Mouse (Mus musculus): ENCODE measurements around the gene Fau. TPM values are rescaled to one million over a fixed set of nuclear protein-coding genes. Genes with fewer than 3 reads are reported as not detected.
"Not testable (repeated sequence)": the region's sequence is repeated elsewhere in the genome, so short reads cannot be mapped to it uniquely, and the experiment has no call there.

Fau gene
- 100 to 1,000 TPM; 737 to 869 (median 805) TPM for total RNA-seq (2022)

DNA sequence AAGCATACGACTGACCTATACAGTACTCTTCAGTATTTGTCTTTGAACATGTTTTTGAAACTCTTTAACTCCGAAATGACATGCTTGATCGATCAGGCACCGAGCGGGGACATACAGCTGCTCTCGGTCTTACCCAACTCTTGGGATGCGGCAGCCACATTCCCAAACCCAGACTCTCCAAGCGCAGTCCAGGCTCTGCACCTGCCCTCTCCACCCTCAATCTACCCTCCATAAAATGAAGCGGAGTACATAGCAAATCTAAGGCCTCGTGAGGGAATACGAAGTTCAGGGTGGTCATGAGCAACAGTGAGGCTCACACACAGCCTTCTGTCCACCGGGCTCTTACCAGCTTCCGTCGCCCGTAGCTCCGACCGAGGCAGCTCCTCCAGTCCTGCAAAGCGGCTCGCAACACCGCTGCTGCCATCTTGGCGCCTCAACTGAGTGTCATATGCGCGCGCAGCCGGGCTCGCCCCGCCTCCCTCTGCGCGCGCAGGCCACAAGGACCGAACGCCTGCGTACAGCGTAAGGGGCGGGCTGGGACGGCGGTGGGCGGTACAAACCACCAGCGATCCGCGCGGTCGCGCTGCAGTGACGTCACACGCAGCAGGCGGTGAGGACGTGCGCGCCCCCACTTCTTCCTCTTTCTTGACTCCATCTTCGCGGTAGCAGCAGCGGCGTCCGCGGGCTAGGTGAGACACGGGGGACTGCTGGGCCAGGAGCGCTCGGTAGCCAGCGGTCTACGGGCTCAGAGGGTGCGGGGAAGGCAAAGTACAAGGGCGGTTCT, at the start of gene Fau, which contains the start of gene Mrpl49:
Fau (plus strand) TSS at position 532 of the 784 bp plus-strand sequence.
Mrpl49 (minus strand) TSS at position 473 of the 784 bp plus-strand sequence.
- peak; percentile 97 to 99 for DNase-seq (ENCODE audit: low spot score in 2 of 2)

DNA sequence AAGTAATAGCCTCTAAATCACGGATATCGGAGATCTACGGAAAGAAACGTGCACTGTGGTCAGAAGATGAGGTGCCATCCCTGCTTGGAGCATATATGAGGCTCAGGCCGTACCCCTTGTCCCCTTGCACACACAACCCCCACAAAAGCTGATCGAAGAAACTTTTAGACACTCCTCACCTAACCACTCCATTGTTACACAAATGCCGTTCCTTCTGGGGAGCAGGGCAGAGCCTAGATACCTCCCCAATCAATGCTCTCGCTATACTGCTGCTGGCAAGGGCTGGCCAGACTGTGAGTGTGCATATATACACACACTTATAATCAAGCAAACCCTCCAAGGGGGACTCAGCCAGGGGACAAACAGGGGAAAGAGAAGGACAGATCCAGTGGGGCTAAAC, 48.5 kb upstream of the Fau start:
- no peak for DNase-seq (ENCODE audit: low spot score in 2 of 2)

DNA sequence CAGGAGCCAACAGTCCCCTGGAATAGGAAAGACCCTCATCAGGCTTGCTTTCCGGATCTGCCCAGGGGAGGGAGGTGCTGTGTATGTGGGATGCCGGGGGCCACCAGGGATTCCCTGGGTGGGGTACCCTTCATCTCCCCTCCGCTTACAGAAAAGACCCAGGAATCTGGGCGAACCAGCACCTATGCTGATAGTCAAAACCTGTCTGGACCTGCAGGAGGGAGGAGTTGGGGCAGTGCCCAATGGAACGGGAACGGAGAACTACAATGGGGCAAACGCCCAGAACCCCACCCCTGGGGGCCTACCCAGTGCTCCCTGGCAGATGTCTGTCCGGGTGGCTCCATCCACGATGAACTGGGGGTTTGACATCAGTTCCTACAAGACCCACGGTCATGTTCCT, 44.0 kb upstream of the Fau start:
- DNase-seq (ENCODE audit: low spot score in 2 of 2), result no peak

DNA sequence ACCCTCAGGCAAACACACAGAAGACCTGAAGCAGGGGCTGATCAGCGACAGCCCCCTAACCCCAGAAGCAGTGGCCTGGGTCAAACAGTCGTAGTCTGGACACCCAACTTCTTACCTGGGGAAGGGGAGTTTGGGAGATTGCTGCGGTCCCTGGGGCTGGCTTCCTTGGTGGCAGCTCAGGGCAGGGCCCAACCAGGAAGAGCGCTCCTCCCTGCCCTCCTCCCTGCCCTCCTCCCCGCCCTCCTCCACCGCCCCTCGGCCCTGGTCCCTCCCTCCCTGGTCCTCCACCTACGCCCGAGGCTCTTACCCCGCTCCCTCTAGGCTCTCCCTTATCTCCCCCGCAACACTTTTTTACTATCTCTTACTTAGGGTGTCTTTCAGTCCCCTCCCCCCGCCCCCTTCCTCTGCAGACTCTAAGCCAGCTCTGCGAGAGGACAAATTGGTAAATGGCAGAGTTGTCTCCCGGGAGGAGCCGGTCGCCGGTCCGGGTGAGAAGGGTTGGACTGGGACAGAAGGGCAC, 42.6 kb upstream of the Fau start:
- no peak for DNase-seq (ENCODE audit: low spot score in 2 of 2)

DNA sequence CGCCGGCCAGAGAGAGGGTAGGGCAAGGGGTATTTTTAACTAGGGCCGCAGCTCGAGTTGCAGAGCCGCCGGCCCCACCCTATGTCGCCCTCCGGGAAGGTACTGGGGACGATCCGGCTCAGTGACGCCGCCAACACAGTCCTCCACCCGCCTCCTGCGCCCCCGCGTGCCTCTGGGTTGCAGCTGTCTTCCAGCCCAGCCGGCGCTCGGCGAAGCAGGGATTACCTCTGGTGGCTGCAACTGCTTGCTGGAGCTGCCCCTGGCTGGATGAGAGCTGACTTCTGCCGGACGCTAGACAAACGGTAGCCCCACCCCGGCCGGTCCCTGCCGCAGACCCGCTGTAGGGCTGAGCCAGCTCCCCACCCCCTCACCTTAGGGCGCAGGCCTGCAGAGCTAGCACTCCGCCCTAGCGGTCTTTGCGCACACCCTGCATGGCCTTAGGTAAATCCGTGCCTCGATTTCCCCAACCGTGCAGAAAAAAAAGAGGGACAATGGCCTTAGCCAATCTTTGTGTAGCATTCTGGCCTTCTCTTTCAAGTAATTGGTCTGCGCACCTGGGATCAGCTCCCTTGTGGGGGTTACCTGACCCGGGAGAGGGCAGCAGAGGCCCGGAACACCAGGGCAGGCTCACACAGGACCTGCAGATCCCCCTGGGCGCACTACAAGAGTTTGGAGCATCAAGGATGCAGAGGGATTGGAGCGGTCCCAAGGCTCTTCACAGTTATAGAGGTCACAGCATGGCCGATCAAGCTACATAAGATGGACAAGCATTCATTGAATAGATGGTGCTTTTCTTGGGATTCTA, 41.9 kb upstream of the Fau start, which contains the start of gene Capn1:
Capn1 (minus strand) TSS at position 387 of the 805 bp plus-strand sequence.
- DNase-seq (ENCODE audit: low spot score in 2 of 2), result peak; percentile 49 to 65

DNA sequence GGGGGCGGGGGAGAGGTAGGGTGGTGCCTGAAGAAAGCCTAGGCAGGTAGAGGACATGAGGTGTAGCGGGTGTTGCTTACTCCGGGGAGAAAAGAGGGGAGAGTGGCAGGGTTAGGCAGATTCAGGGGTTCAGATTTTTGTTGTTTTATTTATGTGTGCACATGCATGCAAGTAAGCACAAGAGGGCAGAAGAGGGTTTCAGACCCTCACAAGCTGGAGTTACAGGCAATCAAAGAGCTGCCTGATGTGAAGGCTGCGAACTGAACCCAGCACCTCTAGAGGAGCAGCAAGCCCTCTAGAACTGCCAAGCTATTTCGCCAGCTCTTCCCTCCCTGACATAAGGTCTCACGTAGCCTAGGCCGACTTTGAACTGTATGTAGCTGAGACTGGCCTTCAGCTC, 41.1 kb upstream of the Fau start:
- no peak for DNase-seq (ENCODE audit: low spot score in 2 of 2)

DNA sequence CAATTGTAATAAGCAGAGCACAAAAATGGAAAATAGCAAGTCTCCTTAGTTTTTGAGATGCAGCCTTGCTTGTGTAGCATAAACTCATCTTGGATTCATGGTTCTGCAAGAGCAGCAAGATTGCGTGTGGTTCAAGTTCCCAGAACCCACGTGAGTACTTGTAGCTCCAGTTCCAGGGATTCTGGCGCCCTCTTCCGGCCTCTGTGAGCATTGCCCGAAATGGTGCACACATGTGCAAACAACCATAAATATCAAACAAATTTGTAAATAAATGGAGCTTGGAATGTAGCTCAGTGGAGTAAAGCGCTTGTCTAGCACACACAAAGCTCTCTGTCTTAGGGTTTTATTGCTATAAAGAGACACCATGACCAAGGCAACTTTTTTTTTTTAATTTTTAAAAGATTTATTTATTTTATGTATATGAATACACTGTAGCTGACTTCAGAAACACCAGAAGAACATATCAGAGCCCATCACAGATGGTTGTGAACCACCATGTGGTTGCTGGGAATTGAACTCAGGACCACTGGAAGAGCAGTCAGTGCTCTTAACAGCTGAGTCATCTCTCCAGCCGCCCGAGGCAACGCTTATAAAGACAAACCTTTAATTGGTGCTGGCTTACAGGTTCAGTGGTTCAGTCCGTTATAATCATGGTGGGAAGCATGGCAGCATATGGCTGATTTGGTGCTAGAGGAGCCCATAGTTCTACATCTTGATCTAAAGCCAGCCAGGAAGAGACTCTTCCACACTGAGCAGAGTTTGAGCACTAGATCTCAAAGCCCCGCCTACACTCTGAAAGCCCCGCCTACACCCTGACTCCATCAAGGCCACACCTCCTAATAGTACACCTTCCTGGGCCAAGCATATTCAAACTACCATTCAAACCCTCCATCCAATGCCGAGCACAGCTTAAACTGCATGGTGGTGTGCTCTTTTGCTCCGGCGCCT, 39.2 kb upstream of the Fau start:
- peak; percentile 72 to 84 for DNase-seq (ENCODE audit: low spot score in 2 of 2)

DNA sequence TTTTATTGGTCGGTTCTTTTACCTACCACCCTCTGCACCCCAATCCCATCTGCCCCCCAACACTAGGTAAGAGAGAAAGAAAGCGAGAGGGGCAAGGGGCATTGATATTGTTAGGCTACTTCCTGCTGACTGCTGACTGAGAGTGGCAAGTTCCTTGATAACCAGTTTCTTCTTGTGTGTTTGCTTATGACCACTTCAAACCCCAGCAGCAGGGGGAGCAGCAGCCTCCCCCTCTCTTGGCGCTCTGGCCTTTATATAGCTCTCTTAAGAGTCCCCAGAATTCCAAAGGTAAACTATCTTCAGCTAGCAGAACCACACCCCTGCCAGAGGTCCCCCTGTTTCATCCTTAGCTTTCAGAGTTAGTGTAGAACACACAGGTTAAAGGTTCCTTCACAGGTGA, 37.4 kb upstream of the Fau start:
- DNase-seq (ENCODE audit: low spot score in 2 of 2), result no peak

DNA sequence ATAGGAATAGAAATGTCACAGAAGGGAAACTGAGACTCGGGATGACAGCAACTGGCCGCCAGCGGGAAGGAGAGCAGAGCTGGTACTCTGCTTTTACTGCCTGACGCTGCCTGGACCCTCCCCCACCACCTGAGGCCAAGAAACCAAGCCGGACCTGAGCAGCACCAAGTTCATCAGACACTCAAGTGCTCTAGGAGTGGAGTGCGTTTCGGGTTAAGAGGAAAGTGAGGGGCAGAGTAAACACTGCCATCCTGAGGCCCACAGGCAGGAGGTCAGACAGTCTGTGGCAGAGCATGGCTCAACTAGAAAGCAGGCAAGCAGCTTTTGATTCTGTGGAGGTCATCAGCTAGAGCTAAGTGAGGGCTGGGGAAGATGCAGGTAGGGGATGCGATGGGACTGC, 34.6 kb upstream of the Fau start:
- DNase-seq (ENCODE audit: low spot score in 2 of 2), result no peak

DNA sequence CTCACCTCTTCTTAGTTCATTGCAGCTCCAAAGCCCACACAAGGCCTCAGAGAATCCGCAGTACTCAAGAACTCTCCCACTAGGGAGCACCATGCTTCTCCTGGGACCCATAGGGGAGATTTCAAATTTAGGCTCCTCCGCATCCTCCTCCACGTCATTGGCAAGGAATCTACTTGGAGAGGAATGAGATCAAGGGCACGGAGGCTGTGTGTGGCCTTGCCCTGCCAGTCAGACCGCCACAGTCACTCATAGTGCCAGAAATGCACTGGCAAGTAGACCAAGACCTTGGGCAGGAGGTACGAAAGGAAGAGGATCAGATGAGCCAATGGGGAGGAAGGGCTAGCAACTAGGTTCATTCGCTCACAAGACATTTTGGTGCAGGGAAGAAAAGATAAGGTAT, 33.7 kb upstream of the Fau start:
- DNase-seq (ENCODE audit: low spot score in 2 of 2), result no peak

DNA sequence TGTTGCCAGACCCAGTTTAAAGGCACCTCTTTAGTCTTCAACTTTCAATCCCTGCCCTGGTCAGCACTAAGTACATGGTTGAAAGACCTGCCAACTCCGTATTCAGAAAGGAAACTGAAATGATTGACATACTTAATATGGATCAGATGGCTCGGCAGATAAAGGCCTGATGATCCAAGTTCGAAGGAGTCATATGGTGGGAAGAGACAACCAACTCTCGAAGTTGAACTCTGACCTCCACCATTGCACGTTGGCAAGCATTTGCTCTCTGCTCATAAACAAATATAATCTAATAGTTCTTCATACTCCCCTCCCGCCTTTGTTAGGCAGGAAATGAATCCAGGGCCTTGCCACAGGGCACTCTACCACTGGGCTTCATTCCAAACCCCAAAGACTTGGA, 28.7 kb upstream of the Fau start:
- DNase-seq (ENCODE audit: low spot score in 2 of 2), result no peak

DNA sequence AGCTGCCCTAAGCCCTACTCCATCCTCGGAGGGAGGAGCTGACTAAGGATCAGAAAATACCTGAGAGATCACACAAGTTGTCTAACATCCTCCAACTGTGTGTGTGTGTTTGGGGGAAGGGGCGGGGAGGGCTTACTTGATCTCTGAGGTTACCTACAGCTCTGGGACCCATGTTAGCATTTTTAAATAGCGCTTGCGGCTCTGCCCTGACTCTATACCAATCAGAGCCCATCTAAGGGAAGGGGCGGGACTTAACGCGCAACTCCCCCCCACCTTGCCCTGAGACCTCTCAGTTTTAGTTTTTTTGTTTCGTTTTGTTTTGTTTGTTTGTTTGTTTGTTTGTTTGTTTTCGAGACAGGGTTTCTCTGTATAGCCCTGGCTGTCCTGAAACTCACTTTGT, 28.2 kb upstream of the Fau start:
- DNase-seq (ENCODE audit: low spot score in 2 of 2), result no peak

DNA sequence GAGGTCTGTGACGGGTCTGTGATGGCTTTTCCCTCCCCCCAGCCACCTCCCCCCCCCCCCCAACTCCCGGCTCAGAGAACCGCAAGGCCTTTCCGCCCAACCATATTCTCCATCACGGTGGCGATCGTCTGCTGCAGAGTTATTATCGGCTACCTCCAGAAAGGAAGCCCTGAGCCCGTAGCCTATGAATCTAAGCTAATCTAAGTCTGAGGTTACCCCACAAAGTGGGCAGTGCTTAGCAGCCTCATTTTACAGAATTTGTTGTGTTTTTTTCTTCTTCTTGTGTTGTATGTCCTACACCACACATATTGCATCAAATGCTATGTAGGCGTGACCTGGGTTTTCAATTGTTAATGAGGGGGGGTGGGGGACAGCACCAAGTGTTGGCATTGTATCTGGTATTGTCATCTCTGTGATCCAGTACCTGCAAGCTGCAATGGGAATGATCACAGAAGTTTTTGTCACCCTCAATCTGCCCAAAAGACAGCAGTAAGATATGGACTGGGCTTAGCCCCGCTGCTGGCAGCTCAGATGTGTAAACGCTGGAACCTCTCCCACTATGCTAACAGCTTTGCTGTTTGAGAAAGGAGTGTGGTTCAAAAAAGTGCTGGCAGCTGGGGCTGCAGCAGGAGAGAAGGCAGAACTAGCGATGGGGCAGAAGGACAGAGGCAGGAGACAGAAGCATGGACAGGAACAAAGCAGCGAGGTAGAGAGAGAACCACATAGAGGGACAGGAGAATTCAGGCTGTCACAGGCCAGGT, 26.9 kb upstream of the Fau start:
- no peak for DNase-seq (ENCODE audit: low spot score in 2 of 2)

DNA sequence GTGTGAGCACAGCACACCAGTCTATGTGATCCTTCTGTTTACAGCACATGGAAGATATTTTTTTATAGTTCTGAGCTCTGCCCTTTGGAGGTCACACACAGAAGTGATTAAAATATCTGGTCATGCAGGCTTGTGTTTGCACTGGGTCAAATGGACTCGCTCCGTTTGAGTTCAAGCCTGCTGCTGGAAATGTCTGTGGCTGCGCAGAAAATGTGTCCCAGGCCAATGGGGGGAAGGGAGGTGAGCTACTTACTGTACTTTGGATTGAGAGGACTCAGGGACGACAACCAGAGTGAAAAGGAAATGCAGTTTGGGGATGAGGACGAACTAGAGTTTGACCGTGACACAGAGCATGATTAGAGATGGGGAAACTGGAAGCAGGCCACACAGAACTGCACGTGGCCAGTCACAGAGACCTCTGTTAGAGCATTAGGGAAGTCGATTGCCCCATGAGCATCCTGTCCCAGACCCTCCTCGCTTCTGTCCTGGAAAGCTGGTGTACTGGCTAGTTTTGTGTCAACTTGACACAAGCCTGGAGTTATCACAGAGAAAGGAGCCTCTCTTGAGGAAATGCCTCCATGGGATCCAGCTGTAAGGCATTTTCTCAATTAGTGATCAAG, 21.6 kb upstream of the Fau start:
- DNase-seq (ENCODE audit: low spot score in 2 of 2), result no peak

DNA sequence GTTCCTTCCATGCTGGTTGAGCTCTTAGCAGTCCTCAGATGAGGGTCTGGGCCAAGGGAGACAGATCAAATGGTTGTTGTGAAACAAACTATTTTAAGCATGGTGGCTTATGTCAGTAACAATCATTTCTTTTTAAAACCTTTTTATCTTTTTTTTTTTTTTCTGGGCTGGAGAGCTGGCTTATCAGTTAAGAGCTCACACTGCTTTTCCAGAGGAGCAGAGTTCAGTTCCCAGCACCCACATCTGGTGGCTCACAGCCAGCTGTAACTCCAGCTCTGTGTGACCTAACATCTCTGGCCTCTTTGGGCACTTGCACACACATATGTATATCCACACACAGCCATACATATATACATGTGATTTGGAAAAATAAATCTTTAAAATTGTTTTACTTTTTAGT, 19.9 kb upstream of the Fau start:
- DNase-seq (ENCODE audit: low spot score in 2 of 2), result no peak

DNA sequence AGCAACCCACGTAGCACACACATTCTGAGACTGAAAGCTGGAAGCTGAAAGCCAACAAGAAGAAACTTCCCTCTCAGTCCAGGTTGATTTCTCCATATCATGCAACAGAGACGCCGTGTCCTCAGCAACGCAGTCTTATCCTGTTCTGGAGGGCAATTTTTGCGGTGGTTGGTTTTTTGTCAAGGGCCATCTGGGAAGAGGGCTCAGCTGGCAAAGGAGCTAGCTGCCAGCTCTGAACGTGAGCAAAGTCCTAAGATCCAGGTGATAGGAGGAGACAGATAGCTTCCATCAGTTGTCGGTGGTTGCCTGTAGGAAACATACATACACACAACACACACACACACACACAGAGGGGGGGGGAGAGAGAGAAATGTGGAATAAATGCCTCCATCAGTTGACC, 19.3 kb upstream of the Fau start:
- no peak for DNase-seq (ENCODE audit: low spot score in 2 of 2)

DNA sequence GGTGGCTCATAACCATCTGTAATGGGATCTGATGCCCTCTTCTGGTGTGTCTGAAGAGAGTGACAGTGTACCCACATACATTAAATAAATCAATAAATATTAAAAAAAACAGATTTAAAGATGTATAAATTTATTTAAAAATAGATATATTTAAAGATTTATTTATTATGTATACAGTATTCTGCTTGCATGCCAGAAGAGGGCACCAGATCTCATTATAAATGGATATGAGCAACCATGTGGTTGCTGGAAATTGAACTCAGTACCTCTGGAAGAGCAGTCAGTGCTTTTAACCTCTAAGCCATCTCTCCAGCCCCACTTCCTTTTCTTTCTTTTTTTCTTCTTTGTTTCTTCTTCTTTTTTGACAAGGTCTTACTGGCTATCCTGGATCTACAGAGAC, 17.6 kb upstream of the Fau start:
- DNase-seq (ENCODE audit: low spot score in 2 of 2), result no peak

DNA sequence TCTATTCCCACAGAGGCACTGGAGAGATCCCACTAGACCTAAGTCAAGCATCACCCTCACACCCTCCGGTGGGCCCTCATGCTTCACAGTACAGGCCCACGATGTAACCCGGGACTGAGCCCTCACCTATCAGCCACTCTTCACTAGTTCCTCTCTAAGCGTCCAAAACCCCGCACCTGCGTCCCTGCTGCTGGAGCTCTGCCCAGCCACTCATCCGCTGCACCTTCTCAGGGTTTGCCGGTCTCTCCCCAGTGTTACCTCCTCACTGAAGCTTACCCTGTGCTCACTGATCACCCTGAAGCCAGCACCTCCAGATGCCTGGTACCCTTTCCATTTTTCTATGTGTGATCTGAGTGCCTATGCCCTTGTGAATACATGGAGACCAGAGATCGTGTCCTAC, 15.4 kb upstream of the Fau start:
- no peak for DNase-seq (ENCODE audit: low spot score in 2 of 2)

DNA sequence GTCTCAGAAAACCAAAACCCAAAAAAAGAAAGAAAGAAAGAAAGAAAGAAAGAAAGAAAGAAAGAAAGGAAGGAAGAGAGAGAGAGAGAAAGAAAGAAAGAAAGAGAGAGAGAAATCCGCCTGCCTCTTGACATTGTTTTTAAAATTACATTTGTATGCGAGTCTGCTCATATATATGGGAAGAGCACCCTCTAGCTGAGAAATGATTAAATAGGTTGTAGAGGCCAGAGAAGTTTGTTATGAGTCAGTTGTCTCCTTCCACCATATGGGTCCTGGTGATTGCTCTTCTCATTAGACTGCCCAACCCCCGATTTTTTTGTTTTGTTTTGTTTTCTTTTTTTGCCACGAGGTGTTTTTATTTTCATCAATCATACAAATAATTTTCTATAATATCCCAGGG, 13.5 kb upstream of the Fau start:
- not testable (repeated sequence) for DNase-seq (ENCODE audit: low spot score in 2 of 2)

All from left cerebral cortex, adult 8-10 months (tissue).